Mouse (Mus musculus): Measurements from ENCODE around the gene Clca4a.

GRCm38 (mm10) chr3:144985890-144986289 lies 11.0 kb upstream of the Clca4a start:
- TF ChIP-seq CTCF (IDR thresholded peaks at IDR 0.05; ENCODE audit: low read depth): no peak
- no peak for TF ChIP-seq EP300 (IDR thresholded peaks at IDR 0.05; ENCODE audit: low read depth)
